Mouse (Mus musculus): ENCODE data around the gene Gtf3a. TPM values are rescaled to one million over a fixed set of nuclear protein-coding genes. Genes with fewer than 3 reads are reported as not detected.
"Not testable (repeated sequence)": the region's sequence is repeated elsewhere in the genome, so short reads cannot be mapped to it uniquely, and the experiment has no call there.

Gtf3a gene
- polyA plus RNA-seq, 1 experiment from 2014 or later: 114 TPM

- 0 out of 2 replicates have a peak, but pooled peaks have one; percentile 17 for ATAC-seq (ENCODE audit: low FRiP score)
Observed at GRCm38 (mm10) chr5:146940219-146940618, 8.2 kb upstream of the Gtf3a start.

GRCm38 (mm10) chr5:146941939-146942338 is 6.5 kb upstream of the Gtf3a start:
- WGBS: 71% methylated on average over 2 of the region's 2 CpGs
- not testable (repeated sequence) for H3K27ac ChIP-seq; H3K9me3 ChIP-seq; H3K27me3 ChIP-seq; H3K4me1 ChIP-seq; H3K9ac ChIP-seq; H3K4me3 ChIP-seq (replicated peaks); H3K36me3 ChIP-seq (replicated peaks); ATAC-seq (ENCODE audit: low FRiP score); H3K4me2 ChIP-seq

More at GRCm38 (mm10) chr5:146940219-146940618, 8.2 kb upstream of the Gtf3a start:
- H3K4me2 ChIP-seq: no peak overlapping the region
- H3K4me1 ChIP-seq: no peaks in the 10 kb centered on the region
- peaks cover 6% of the 10 kb centered on the region; the same call in 1 of the 2 replicates for H3K9me3 ChIP-seq
- H3K27ac ChIP-seq: no peak overlapping the region
- H3K9ac ChIP-seq: no peak overlapping the region
- H3K27me3 ChIP-seq: peaks cover 8% of the 10 kb centered on the region
- H3K36me3 ChIP-seq (replicated peaks): no peaks in the 10 kb centered on the region
- WGBS: 24% methylated on average over 7 of the region's 7 CpGs
- H3K4me3 ChIP-seq (replicated peaks): no peak overlapping the region

GRCm38 (mm10) chr5:146942965-146943364 is 5.5 kb upstream of the Gtf3a start:
- Histone ChIP-seq H3K4me3 (replicated peaks) (no peak overlapping the region), H3K4me2 (no peak overlapping the region), H3K9me3 (peaks cover 6% of the 10 kb centered on the region; the same call in 1 of the 2 replicates), H3K9ac (no peak overlapping the region), H3K27ac (0 out of 2 replicates have a peak overlapping the region, but pooled peaks have one; percentile 25), H3K36me3 (replicated peaks) (no peaks in the 10 kb centered on the region), H3K27me3 (peaks cover 8% of the 10 kb centered on the region), H3K4me1 (no peaks in the 10 kb centered on the region)
- 72% methylated on average over 15 of the region's 15 CpGs for WGBS
- ATAC-seq (ENCODE audit: low FRiP score): no peak

- Histone ChIP-seq H3K9ac (no peak overlapping the region), H3K4me1 (peaks cover 8% of the 10 kb centered on the region), H3K27me3 (peaks cover 8% of the 10 kb centered on the region), H3K36me3 (replicated peaks) (no peaks in the 10 kb centered on the region), H3K4me2 (no peak overlapping the region), H3K9me3 (peaks cover 3% of the 10 kb centered on the region; the same call in 1 of the 2 replicates), H3K27ac (no peak overlapping the region), H3K4me3 (replicated peaks) (no peak overlapping the region)
- ATAC-seq (ENCODE audit: low FRiP score): no peak
- 93% methylated on average over 2 of the region's 2 CpGs for WGBS
Observed at GRCm38 (mm10) chr5:146944568-146944967, 3.9 kb upstream of the Gtf3a start.

- no peak overlapping the region for H3K4me3 ChIP-seq (replicated peaks)
- H3K9ac ChIP-seq: no peak overlapping the region
- H3K27me3 ChIP-seq: 0 out of 2 replicates have a peak, but pooled peaks cover 3% of the 10 kb centered on the region
- peaks cover 16% of the 10 kb centered on the region for H3K4me1 ChIP-seq
- WGBS: 91% methylated on average over 9 of the region's 9 CpGs
- H3K36me3 ChIP-seq (replicated peaks): peaks cover 14% of the 10 kb centered on the region
- no peak overlapping the region for H3K27ac ChIP-seq
- peaks cover 3% of the 10 kb centered on the region; the same call in 1 of the 2 replicates for H3K9me3 ChIP-seq
- ATAC-seq (ENCODE audit: low FRiP score): no peak
- no peak overlapping the region for H3K4me2 ChIP-seq
Observed at GRCm38 (mm10) chr5:146946682-146947081, 1.8 kb upstream of the Gtf3a start.

DNA sequence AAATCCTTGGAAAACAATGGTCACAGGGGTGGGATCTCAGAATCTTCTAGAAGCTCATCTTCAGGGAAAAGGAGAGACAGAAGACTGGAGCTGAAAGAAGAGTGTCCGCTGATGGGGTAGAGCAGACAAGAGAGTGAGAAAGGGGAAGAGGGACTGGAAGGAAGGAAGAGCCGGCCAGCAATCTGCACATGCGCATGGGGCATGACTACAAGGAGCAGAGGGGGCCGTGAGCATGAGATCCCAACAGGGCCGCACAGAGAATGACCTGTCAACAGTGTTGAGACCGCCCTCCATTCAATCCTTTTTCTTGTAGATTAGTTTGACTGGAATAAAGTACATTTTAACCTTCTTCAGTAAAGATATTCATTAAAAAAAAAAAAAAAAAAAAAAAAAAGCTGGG is 960 bp upstream of the Gtf3a start:
- H3K4me1 ChIP-seq: peaks cover 16% of the 10 kb centered on the region
- H3K4me2 ChIP-seq: no peak overlapping the region
- H3K9ac ChIP-seq: no peak overlapping the region
- H3K27me3 ChIP-seq: 0 out of 2 replicates have a peak, but pooled peaks cover 3% of the 10 kb centered on the region
- no peak overlapping the region for H3K27ac ChIP-seq
- WGBS: 97% methylated on average over 6 of the region's 6 CpGs
- H3K36me3 ChIP-seq (replicated peaks): peaks cover 22% of the 10 kb centered on the region
- no peak overlapping the region for H3K4me3 ChIP-seq (replicated peaks)
- peaks cover 3% of the 10 kb centered on the region; the same call in 1 of the 2 replicates for H3K9me3 ChIP-seq
- no peak for ATAC-seq (ENCODE audit: low FRiP score)

GRCm38 (mm10) chr5:146948041-146948507 is 383 bp upstream of the Gtf3a start:
- 26% methylated on average over 10 of the region's 10 CpGs for WGBS
- peak overlapping the region; percentile 70 for H3K4me3 ChIP-seq (replicated peaks)

DNA sequence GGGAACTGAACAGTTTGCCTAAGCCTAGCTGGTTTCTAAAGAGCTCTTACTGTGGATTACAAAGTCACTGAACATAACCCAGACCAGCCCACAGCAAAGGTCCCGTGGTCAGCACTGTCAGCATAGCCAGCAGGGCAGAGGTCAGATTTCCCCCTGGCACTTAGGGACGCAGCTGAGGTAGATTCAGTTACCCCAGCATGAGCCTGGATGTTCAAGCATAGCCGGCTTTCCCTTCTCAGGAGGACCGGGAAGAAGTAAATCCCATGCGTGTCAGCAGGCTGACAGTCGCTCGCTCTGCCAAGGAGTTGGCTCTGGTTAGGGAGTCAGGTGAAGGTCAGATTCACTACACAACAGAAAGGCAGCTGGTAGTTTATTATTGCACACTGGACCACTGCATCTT is 6.1 kb downstream of the Gtf3a start:
- Histone ChIP-seq H3K9me3 (no peaks in the 10 kb centered on the region), H3K9ac (no peak overlapping the region)

More at GRCm38 (mm10) chr5:146948041-146948507, 383 bp upstream of the Gtf3a start:
- Histone ChIP-seq H3K27ac (peak overlapping the region; percentile 66; the same call in 1 of the 2 replicates), H3K9me3 (peaks cover 3% of the 10 kb centered on the region; the same call in 1 of the 2 replicates), H3K4me2 (peak overlapping the region; percentile 92), H3K4me1 (peaks cover 16% of the 10 kb centered on the region), H3K27me3 (0 out of 2 replicates have a peak, but pooled peaks cover 2% of the 10 kb centered on the region), H3K36me3 (replicated peaks) (peaks cover 28% of the 10 kb centered on the region), H3K9ac (peak overlapping the region; percentile 85)
- no peak; the same call in 1 of the 2 replicates for ATAC-seq (ENCODE audit: low FRiP score)

DNA sequence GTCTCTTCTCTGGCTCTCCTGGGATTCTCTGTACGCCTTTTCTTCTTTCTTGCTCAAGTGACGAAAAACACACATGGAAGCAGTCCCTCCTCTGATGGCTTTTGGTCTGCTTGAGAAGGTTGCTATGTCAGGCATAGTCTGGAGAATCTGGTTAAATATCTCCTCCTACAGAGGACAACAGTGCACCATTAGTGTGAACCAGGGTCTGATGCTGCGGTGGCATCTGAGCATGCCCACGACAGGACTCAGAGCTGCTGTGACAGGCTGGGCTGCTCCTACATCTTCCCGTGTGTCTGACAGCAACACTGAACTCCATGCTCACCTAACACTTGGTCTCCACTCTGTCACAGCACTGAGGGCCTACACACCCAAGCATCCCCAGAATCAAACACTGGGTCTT is 7.2 kb downstream of the Gtf3a start:
- no peaks in the 10 kb centered on the region for H3K4me1 ChIP-seq
- WGBS: 88% methylated on average over 5 of the region's 5 CpGs
- H3K36me3 ChIP-seq (replicated peaks): peaks cover 78% of the 10 kb centered on the region
- no peaks in the 10 kb centered on the region for H3K27me3 ChIP-seq
- no peak for ATAC-seq (ENCODE audit: low FRiP score)
- H3K9ac ChIP-seq: no peak overlapping the region
- no peaks in the 10 kb centered on the region for H3K9me3 ChIP-seq
- no peak overlapping the region for H3K4me2 ChIP-seq
- H3K4me3 ChIP-seq (replicated peaks): no peak overlapping the region
- H3K27ac ChIP-seq: no peak overlapping the region

More for the DNA sequence above, 6.1 kb downstream of the Gtf3a start:
- no peak for ATAC-seq (ENCODE audit: low FRiP score)
- H3K4me3 ChIP-seq (replicated peaks): no peak overlapping the region
- H3K27ac ChIP-seq: no peak overlapping the region
- H3K27me3 ChIP-seq: no peaks in the 10 kb centered on the region
- 94% methylated on average over 7 of the region's 7 CpGs for WGBS
- no peak overlapping the region for H3K4me2 ChIP-seq
- H3K4me1 ChIP-seq: peaks cover 9% of the 10 kb centered on the region
- peaks cover 82% of the 10 kb centered on the region for H3K36me3 ChIP-seq (replicated peaks)

DNA sequence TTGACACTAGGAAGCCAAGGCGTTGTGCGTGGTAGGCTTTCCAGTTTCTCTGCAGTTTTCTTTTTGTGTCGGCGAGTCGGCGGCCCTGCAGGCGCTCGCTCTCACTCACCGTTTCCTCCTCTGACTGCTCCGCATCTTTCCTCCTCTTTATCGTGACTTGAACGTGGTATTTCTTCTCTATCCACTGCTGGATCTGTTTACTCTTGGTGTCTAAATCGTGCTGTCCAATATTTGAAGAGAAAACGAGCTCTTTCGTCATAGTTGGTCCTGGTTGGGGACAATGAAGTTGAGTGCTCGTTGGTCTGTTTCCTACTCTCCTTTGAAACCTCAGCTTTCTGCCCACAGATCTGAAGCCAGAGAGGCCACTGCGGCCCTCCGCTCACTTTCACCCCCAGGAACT is 8.2 kb downstream of the Gtf3a start:
- Histone ChIP-seq H3K9ac (no peak overlapping the region), H3K9me3 (no peaks in the 10 kb centered on the region), H3K36me3 (replicated peaks) (peaks cover 68% of the 10 kb centered on the region), H3K27ac (no peak overlapping the region), H3K4me3 (replicated peaks) (no peak overlapping the region), H3K27me3 (no peaks in the 10 kb centered on the region), H3K4me1 (no peaks in the 10 kb centered on the region), H3K4me2 (no peak overlapping the region)
- WGBS: 92% methylated on average over 18 of the region's 18 CpGs
- no peak for ATAC-seq (ENCODE audit: low FRiP score)

DNA sequence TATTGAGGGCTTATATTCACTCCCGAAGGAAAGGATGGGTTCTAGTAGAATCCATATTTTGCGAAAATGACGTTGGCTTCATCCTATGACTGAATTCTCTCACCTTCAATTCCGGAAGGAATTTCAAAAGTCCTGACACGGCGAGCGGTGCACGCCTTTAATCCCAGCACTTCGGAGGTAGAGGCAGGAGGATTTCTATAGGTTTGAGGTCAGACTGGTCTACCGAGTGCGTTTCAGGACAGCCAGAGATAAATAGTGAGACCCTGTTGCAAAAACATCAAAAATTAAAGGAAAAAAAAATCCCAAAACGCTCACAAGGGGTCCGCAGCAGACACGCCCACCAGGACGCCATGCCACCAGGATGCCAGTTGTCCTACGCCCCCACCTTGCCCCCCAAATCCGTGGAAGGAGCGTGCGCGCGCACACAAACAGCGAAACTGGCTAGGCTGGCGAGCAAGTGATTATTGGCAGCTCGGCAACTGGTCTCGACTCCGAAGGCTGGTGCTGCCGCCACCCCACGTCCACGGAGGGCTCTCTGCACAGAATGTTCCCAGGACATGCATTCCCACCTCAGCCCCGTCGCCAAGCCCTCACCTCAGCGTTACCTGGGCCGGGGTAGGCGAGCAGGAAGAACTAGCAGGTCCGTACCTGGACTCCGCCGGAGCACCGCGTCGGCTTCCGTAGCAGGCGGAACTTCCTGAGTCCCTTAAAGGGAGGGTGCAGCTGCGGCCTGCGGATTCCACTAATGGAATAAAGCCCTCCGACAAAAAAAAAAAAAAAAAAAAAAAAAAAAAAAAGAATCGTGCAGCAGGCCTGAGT is 14.9 kb downstream of the Gtf3a start, which contains the start of gene Mtif3:
Gene Mtif3 (minus strand): TSS at position 683 of the 819 bp plus-strand sequence.
- ATAC-seq (ENCODE audit: low FRiP score): peak; percentile 87
- peaks cover 7% of the 10 kb centered on the region; the same call in 1 of the 2 replicates for H3K27me3 ChIP-seq
- peak within 1 kb of the TSS; percentile 65 for H3K27ac ChIP-seq
- H3K4me2 ChIP-seq: peak within 1 kb of the TSS; percentile 76
- peaks cover 11% of the 10 kb centered on the region for H3K4me1 ChIP-seq
- peak within 1 kb of the TSS; percentile 80 for H3K9ac ChIP-seq
- H3K36me3 ChIP-seq (replicated peaks): peaks cover 9% of the 10 kb centered on the region
- WGBS: 2% methylated on average over 46 of the region's 46 CpGs
- H3K9me3 ChIP-seq: no peaks in the 10 kb centered on the region
- H3K4me3 ChIP-seq (replicated peaks): peak within 1 kb of the TSS; percentile 89

DNA sequence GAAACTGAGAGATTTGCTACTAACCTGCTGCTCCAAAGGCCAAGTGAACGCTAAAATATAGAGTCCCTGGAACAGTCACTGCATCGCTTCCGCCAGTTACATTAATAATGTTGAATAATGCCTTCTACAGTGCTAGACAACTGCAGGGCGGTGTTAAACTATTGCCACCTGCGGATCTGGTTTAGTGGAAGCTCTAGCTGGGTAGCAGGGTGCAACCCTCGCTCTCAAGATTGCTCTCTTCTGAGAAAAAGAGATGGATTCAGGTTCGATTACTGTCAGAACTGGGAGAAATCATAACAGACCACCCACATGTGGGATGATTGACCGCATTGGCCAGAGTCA is 15.5 kb downstream of the Gtf3a start:
- peak overlapping the region; percentile 89 for H3K4me3 ChIP-seq (replicated peaks)
- 58% methylated on average over 8 of the region's 8 CpGs for WGBS
- H3K27ac ChIP-seq: no peak overlapping the region
- no peaks in the 10 kb centered on the region for H3K9me3 ChIP-seq
- peaks cover 7% of the 10 kb centered on the region; the same call in 1 of the 2 replicates for H3K27me3 ChIP-seq
- H3K36me3 ChIP-seq (replicated peaks): peaks cover 4% of the 10 kb centered on the region
- peaks cover 16% of the 10 kb centered on the region for H3K4me1 ChIP-seq
- ATAC-seq (ENCODE audit: low FRiP score): peak; percentile 47
- H3K9ac ChIP-seq: peak overlapping the region; percentile 34; the same call in 1 of the 2 replicates
- peak overlapping the region; percentile 76 for H3K4me2 ChIP-seq
